Mouse (Mus musculus): ENCODE measurements at regions not wholly inside any gene's neighbourhood (a gene's known extent, or its start where the extent isn't known, plus 50 kb on each side); places are given as distances from the start of the nearest gene placed in this dataset.

GRCm38 (mm10) chr14:28777791-28778190, 240.2 kb upstream of the Lrtm1 start:
- H3K9ac ChIP-seq (replicated peaks) = no peak overlapping the region
- no peak overlapping the region for H3K4me2 ChIP-seq
- no peaks in the 10 kb centered on the region for H3K36me3 ChIP-seq
- WGBS = 82% methylated on average over 8 of the region's 8 CpGs
- ATAC-seq (ENCODE audit: low FRiP score) = no peak
- no peak overlapping the region for H3K27ac ChIP-seq (replicated peaks)
- H3K4me3 ChIP-seq (replicated peaks) = no peak overlapping the region
- no peaks in the 10 kb centered on the region for H3K9me3 ChIP-seq (replicated peaks)
- no peaks in the 10 kb centered on the region for H3K27me3 ChIP-seq (replicated peaks)
- H3K4me1 ChIP-seq = 0 out of 2 replicates have a peak, but pooled peaks cover 4% of the 10 kb centered on the region

GRCm38 (mm10) chr14:28781660-28782059, 236.3 kb upstream of the Lrtm1 start:
- Histone ChIP-seq H3K9me3 (replicated peaks) (no peaks in the 10 kb centered on the region), H3K9ac (replicated peaks) (no peak overlapping the region), H3K4me2 (no peak overlapping the region), H3K4me1 (no peaks in the 10 kb centered on the region), H3K36me3 (no peaks in the 10 kb centered on the region), H3K27ac (replicated peaks) (no peak overlapping the region), H3K27me3 (replicated peaks) (no peaks in the 10 kb centered on the region), H3K4me3 (replicated peaks) (no peak overlapping the region)
- 92% methylated on average over 7 of the region's 7 CpGs for WGBS
- ATAC-seq (ENCODE audit: low FRiP score) = no peak

DNA sequence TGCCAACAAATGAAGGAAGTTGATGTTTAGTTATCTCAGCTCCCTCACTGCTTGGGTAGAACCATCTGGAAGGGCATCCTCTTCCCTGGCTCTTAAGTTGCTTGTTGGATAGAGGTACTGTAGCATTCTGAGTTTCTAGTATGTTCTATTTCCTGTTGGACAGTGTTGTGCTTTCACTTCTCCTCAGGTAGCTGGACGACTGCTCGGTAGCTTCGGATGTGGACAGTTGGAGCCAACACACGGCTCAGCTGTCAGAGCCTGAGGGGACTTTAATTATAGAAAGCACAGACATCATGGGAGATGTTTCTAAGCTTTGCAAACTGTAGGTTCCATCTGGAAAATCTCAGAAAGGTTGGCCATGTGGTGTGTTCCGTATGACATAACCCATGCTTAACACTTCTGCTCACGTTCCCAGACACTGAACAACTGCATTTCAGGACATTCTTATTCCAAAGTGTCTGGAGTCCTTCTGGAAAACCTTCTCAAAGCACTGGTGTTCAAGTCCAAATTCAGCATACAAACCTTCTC, 233.8 kb upstream of the Lrtm1 start:
- ATAC-seq (ENCODE audit: low FRiP score) = no peak
- no peak overlapping the region for H3K27ac ChIP-seq (replicated peaks)
- no peaks in the 10 kb centered on the region for H3K36me3 ChIP-seq
- H3K4me1 ChIP-seq = no peaks in the 10 kb centered on the region
- H3K4me3 ChIP-seq (replicated peaks) = no peak overlapping the region
- H3K9me3 ChIP-seq (replicated peaks) = no peaks in the 10 kb centered on the region
- no peak overlapping the region for H3K4me2 ChIP-seq
- no peak overlapping the region for H3K9ac ChIP-seq (replicated peaks)
- 85% methylated on average over 6 of the region's 6 CpGs for WGBS
- H3K27me3 ChIP-seq (replicated peaks) = no peaks in the 10 kb centered on the region

- WGBS = 2% methylated on average over 4 of the region's 4 CpGs
- Histone ChIP-seq H3K4me1 (no peaks in the 10 kb centered on the region), H3K4me3 (replicated peaks) (no peak overlapping the region), H3K9ac (replicated peaks) (no peak overlapping the region), H3K27ac (replicated peaks) (no peak overlapping the region), H3K27me3 (replicated peaks) (no peaks in the 10 kb centered on the region), H3K9me3 (replicated peaks) (no peaks in the 10 kb centered on the region), H3K36me3 (no peaks in the 10 kb centered on the region), H3K4me2 (0 out of 2 replicates have a peak overlapping the region, but pooled peaks have one; percentile 19)
- ATAC-seq (ENCODE audit: low FRiP score) = no peak
Observed at GRCm38 (mm10) chr14:28798290-28798689, 219.7 kb upstream of the Lrtm1 start.

GRCm38 (mm10) chr14:28801681-28802080, 216.3 kb upstream of the Lrtm1 start:
- ATAC-seq (ENCODE audit: low FRiP score) = no peak
- H3K9ac ChIP-seq (replicated peaks) = no peak overlapping the region
- no peaks in the 10 kb centered on the region for H3K36me3 ChIP-seq
- H3K9me3 ChIP-seq (replicated peaks) = no peaks in the 10 kb centered on the region
- H3K27ac ChIP-seq (replicated peaks) = no peak overlapping the region
- 75% methylated on average over 4 of the region's 4 CpGs for WGBS
- no peak overlapping the region for H3K4me2 ChIP-seq
- no peaks in the 10 kb centered on the region for H3K27me3 ChIP-seq (replicated peaks)
- no peaks in the 10 kb centered on the region for H3K4me1 ChIP-seq
- H3K4me3 ChIP-seq (replicated peaks) = no peak overlapping the region

- H3K4me3 ChIP-seq (replicated peaks) = no peak overlapping the region
Observed at GRCm38 (mm10) chr14:28802126-28802525, 215.9 kb upstream of the Lrtm1 start.

GRCm38 (mm10) chr14:28808094-28808493, 209.9 kb upstream of the Lrtm1 start:
- no peak for ATAC-seq (ENCODE audit: low FRiP score)
- no peak overlapping the region for H3K4me2 ChIP-seq
- 71% methylated on average over 4 of the region's 4 CpGs for WGBS

More at GRCm38 (mm10) chr14:28802126-28802525, 215.9 kb upstream of the Lrtm1 start:
- no peak for ATAC-seq (ENCODE audit: low FRiP score)
- no peaks in the 10 kb centered on the region for H3K9me3 ChIP-seq (replicated peaks)
- no peak overlapping the region for H3K27ac ChIP-seq (replicated peaks)
- no peaks in the 10 kb centered on the region for H3K36me3 ChIP-seq
- H3K27me3 ChIP-seq (replicated peaks) = no peaks in the 10 kb centered on the region
- WGBS = 81% methylated on average over 5 of the region's 5 CpGs
- H3K4me2 ChIP-seq = no peak overlapping the region
- H3K4me1 ChIP-seq = no peaks in the 10 kb centered on the region
- H3K9ac ChIP-seq (replicated peaks) = no peak overlapping the region

DNA sequence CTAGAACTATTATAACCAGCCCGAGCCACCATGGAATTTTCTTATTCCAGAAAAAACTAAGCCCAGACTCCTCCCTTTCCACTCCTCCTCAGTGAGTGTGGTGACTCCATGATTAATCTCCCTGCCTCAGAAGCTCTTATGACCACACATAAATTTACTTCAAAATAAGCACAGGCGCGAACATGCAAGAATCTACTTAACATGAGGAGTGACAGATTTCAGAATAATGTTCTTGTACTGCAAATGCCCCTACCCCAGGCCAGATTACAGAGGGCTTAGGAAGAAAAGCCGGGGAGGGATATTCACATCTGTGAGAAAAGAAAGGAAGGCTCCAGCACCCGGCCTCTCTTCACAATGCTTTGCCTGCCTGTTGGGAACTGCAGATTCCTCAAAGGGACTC, 208.7 kb upstream of the Lrtm1 start:
- Histone ChIP-seq H3K27me3 (replicated peaks) (no peaks in the 10 kb centered on the region), H3K4me1 (0 out of 2 replicates have a peak, but pooled peaks cover 2% of the 10 kb centered on the region), H3K36me3 (no peaks in the 10 kb centered on the region), H3K27ac (replicated peaks) (no peak overlapping the region), H3K9me3 (replicated peaks) (no peaks in the 10 kb centered on the region), H3K4me3 (replicated peaks) (no peak overlapping the region), H3K4me2 (no peak overlapping the region), H3K9ac (replicated peaks) (no peak overlapping the region)
- 45% methylated on average over 5 of the region's 5 CpGs for WGBS
- ATAC-seq (ENCODE audit: low FRiP score) = no peak

More at GRCm38 (mm10) chr14:28808094-28808493, 209.9 kb upstream of the Lrtm1 start:
- H3K9ac ChIP-seq (replicated peaks) = no peak overlapping the region
- no peak overlapping the region for H3K27ac ChIP-seq (replicated peaks)
- H3K4me1 ChIP-seq = 0 out of 2 replicates have a peak, but pooled peaks cover 2% of the 10 kb centered on the region
- no peak overlapping the region for H3K4me3 ChIP-seq (replicated peaks)
- no peaks in the 10 kb centered on the region for H3K36me3 ChIP-seq
- H3K9me3 ChIP-seq (replicated peaks) = no peaks in the 10 kb centered on the region
- no peaks in the 10 kb centered on the region for H3K27me3 ChIP-seq (replicated peaks)

DNA sequence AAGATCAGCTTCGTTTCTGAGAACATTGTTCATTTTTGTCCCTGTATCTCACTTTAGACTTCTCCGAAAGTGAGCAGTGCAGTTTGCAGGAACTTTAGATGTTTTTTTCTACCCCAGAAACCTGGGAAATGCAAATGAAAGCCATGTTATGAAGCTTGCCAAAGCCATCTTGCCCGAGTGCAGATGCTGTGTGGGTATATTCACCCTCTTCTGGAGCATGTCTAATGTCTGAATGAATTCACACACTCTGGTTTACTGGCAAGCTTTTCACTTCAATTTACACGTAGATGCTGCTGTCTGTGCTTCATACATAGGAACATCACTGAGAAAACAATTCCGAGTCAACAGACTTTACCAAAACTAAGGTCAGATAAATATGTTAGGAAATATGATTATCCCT, 197.0 kb upstream of the Lrtm1 start:
- no peaks in the 10 kb centered on the region for H3K9me3 ChIP-seq (replicated peaks)
- no peak overlapping the region for H3K27ac ChIP-seq (replicated peaks)
- no peaks in the 10 kb centered on the region for H3K36me3 ChIP-seq
- WGBS = 57% methylated on average over 5 of the region's 5 CpGs
- ATAC-seq (ENCODE audit: low FRiP score) = no peak
- H3K4me1 ChIP-seq = no peaks in the 10 kb centered on the region
- no peak overlapping the region for H3K9ac ChIP-seq (replicated peaks)
- H3K27me3 ChIP-seq (replicated peaks) = no peaks in the 10 kb centered on the region
- no peak overlapping the region for H3K4me3 ChIP-seq (replicated peaks)
- H3K4me2 ChIP-seq = no peak overlapping the region

- no peak for ATAC-seq (ENCODE audit: low FRiP score)
- Histone ChIP-seq H3K27ac (replicated peaks) (no peak overlapping the region), H3K4me1 (no peaks in the 10 kb centered on the region), H3K27me3 (replicated peaks) (no peaks in the 10 kb centered on the region), H3K4me3 (replicated peaks) (no peak overlapping the region), H3K9me3 (replicated peaks) (no peaks in the 10 kb centered on the region), H3K4me2 (no peak overlapping the region), H3K9ac (replicated peaks) (no peak overlapping the region), H3K36me3 (no peaks in the 10 kb centered on the region)
- WGBS = 38% methylated on average over 6 of the region's 6 CpGs
Observed at GRCm38 (mm10) chr14:28827186-28827585, 190.8 kb upstream of the Lrtm1 start.

GRCm38 (mm10) chr14:28837117-28837516, 180.9 kb upstream of the Lrtm1 start:
- Histone ChIP-seq H3K4me2 (no peak overlapping the region), H3K4me1 (no peaks in the 10 kb centered on the region), H3K4me3 (replicated peaks) (no peak overlapping the region), H3K27ac (replicated peaks) (no peak overlapping the region), H3K9me3 (replicated peaks) (no peaks in the 10 kb centered on the region), H3K36me3 (no peaks in the 10 kb centered on the region), H3K9ac (replicated peaks) (no peak overlapping the region), H3K27me3 (replicated peaks) (no peaks in the 10 kb centered on the region)
- ATAC-seq (ENCODE audit: low FRiP score) = no peak

DNA sequence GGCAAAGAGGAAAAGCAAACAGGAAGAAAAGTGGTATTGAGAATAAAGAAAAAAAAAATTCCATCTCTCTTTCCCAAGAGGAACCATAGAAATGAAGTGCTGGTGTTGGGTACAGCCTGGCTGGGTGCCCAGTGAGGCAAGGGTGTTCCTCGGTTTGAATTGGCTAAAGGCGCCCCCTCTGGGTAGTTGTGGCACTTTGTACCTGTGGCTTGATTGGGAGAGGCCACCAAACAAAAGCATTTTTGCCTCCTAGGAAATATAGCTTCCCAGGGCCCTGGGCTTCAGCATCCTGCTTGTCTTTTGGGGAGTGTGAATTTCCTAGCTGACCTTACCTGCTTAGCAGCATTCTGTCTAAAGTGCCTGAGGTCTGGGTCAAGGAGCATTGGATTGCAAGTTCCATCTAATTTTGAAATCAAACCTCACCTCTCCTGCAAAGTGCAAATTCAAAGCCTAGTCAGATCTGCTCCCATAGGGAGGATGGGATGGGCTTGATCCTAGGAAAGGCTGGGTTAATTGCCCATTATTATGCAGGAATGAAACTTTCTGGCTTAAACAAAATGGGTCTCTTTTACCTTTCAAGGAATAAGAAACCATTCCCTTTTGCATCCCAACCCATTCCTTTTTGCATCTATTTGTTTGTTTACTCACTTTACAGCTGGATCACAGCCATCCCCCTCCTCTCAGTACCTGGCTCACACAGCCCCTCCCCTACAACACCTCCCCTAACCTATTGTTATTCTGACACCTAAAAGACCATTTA, 169.0 kb upstream of the Lrtm1 start:
- no peaks in the 10 kb centered on the region; the same call in 1 of the 2 replicates for H3K27me3 ChIP-seq (replicated peaks)
- H3K4me2 ChIP-seq = no peak overlapping the region
- no peaks in the 10 kb centered on the region for H3K9me3 ChIP-seq (replicated peaks)
- H3K4me1 ChIP-seq = no peaks in the 10 kb centered on the region
- WGBS = 10% methylated on average over 2 of the region's 2 CpGs
- H3K36me3 ChIP-seq = no peaks in the 10 kb centered on the region
- no peak overlapping the region for H3K9ac ChIP-seq (replicated peaks)
- ATAC-seq (ENCODE audit: low FRiP score) = no peak
- no peak overlapping the region for H3K4me3 ChIP-seq (replicated peaks)
- H3K27ac ChIP-seq (replicated peaks) = no peak overlapping the region
